Mouse (Mus musculus): Measurements from ENCODE around the gene Cstad. TPM values are rescaled to one million over a fixed set of nuclear protein-coding genes. Genes with fewer than 3 reads are reported as not detected.

The Cstad gene
- polyA plus RNA-seq, 2 experiments = 0.04 to 0.17 TPM

GRCm38 (mm10) chr2:30652581-30653037, 57.8 kb downstream of the Cstad start:
- H3K4me1 ChIP-seq (replicated peaks; ENCODE audit: control insufficient read depth in 2 of 2, insufficient read depth in 2 of 2, low read length in 1 of 2) = peaks cover 0 to 8% of the 10 kb centered on the region in 2 experiments; a peak in 2 of 4 replicates
- ATAC-seq (ENCODE audit: insufficient read depth) (no peak), DNase-seq (ENCODE audit: low read depth in 3 of 3, low spot score in 3 of 3) (no peak)
- no peak overlapping the region for H3K27ac ChIP-seq
- H3K27me3 ChIP-seq (ENCODE audit: control insufficient read depth, insufficient read depth, low read length) = no peaks in the 10 kb centered on the region
- no peak overlapping the region for H3K4me3 ChIP-seq (ENCODE audit: insufficient read depth in 1 of 2, low read depth in 2 of 2, low read length in 2 of 2)
- H3K4me2 ChIP-seq (ENCODE audit: low read depth) = no peak overlapping the region
- H3K9me3 ChIP-seq (ENCODE audit: control insufficient read depth, low read length) = no peaks in the 10 kb centered on the region
- no peaks in the 10 kb centered on the region for H3K36me3 ChIP-seq (replicated peaks; ENCODE audit: control insufficient read depth, insufficient read depth, low read depth)
- WGBS (ENCODE audit: insufficient replicate concordance) = 15% methylated on average over 13 of the region's 13 CpGs
- no peak for TF ChIP-seq EP300 (IDR thresholded peaks at IDR 0.05; ENCODE audit: low read depth)
- TF ChIP-seq CTCF (IDR thresholded peaks at IDR 0.05; ENCODE audit: low read depth) = no peak
- no peak overlapping the region for H3K9ac ChIP-seq (replicated peaks)

- H3K27ac ChIP-seq = no peak overlapping the region
These were observed 58.2 kb downstream of the Cstad start for GRCm38 (mm10) chr2:30653046-30653445.

GRCm38 (mm10) chr2:30654158-30654557, 59.3 kb downstream of the Cstad start:
- no peak overlapping the region for H3K9ac ChIP-seq (replicated peaks)
- ATAC-seq (ENCODE audit: insufficient read depth) = no peak
- H3K4me2 ChIP-seq (ENCODE audit: low read depth) = no peak overlapping the region
- H3K9me3 ChIP-seq (ENCODE audit: control insufficient read depth, low read length) = no peaks in the 10 kb centered on the region
- DNase-seq (ENCODE audit: low read depth in 3 of 3, low spot score in 3 of 3) = no peak
- no peak overlapping the region for H3K27ac ChIP-seq
- no peaks in the 10 kb centered on the region for H3K27me3 ChIP-seq (ENCODE audit: control insufficient read depth, insufficient read depth, low read length)
- no peaks in the 10 kb centered on the region for H3K36me3 ChIP-seq (replicated peaks; ENCODE audit: control insufficient read depth, insufficient read depth, low read depth)
- WGBS (ENCODE audit: insufficient replicate concordance) = 76% methylated on average over 9 of the region's 9 CpGs
- peaks cover 4 to 10% of the 10 kb centered on the region in 2 experiments for H3K4me1 ChIP-seq (replicated peaks; ENCODE audit: control insufficient read depth in 2 of 2, insufficient read depth in 2 of 2, low read length in 1 of 2)
- no peak for TF ChIP-seq EP300 (IDR thresholded peaks at IDR 0.05; ENCODE audit: low read depth)
- TF ChIP-seq CTCF (IDR thresholded peaks at IDR 0.05; ENCODE audit: low read depth) = no peak
- no peak overlapping the region for H3K4me3 ChIP-seq (ENCODE audit: insufficient read depth in 1 of 2, low read depth in 2 of 2, low read length in 2 of 2)

More at GRCm38 (mm10) chr2:30653046-30653445, 58.2 kb downstream of the Cstad start:
- H3K9me3 ChIP-seq (ENCODE audit: control insufficient read depth, low read length) = no peaks in the 10 kb centered on the region
- WGBS (ENCODE audit: insufficient replicate concordance) = 68% methylated on average over 4 of the region's 4 CpGs
- no peaks in the 10 kb centered on the region for H3K36me3 ChIP-seq (replicated peaks; ENCODE audit: control insufficient read depth, insufficient read depth, low read depth)
- ATAC-seq (ENCODE audit: insufficient read depth) (no peak), DNase-seq (ENCODE audit: low read depth in 3 of 3, low spot score in 3 of 3) (no peak)
- no peak overlapping the region for H3K4me3 ChIP-seq (ENCODE audit: insufficient read depth in 1 of 2, low read depth in 2 of 2, low read length in 2 of 2)
- TF ChIP-seq EP300 (IDR thresholded peaks at IDR 0.05; ENCODE audit: low read depth) (no peak), CTCF (IDR thresholded peaks at IDR 0.05; ENCODE audit: low read depth) (no peak)
- no peak overlapping the region for H3K4me2 ChIP-seq (ENCODE audit: low read depth)
- no peaks in the 10 kb centered on the region for H3K27me3 ChIP-seq (ENCODE audit: control insufficient read depth, insufficient read depth, low read length)
- H3K4me1 ChIP-seq (replicated peaks; ENCODE audit: control insufficient read depth in 2 of 2, insufficient read depth in 2 of 2, low read length in 1 of 2) = peaks cover 0 to 8% of the 10 kb centered on the region in 2 experiments; a peak in 2 of 4 replicates
- H3K9ac ChIP-seq (replicated peaks) = no peak overlapping the region

GRCm38 (mm10) chr2:30654582-30654981, 59.7 kb downstream of the Cstad start:
- Histone ChIP-seq H3K4me1 (replicated peaks; ENCODE audit: control insufficient read depth in 2 of 2, insufficient read depth in 2 of 2, low read length in 1 of 2) (peaks cover 4 to 10% of the 10 kb centered on the region in 2 experiments), H3K4me2 (ENCODE audit: low read depth) (no peak overlapping the region), H3K9me3 (ENCODE audit: control insufficient read depth, low read length) (no peaks in the 10 kb centered on the region), H3K36me3 (replicated peaks; ENCODE audit: control insufficient read depth, insufficient read depth, low read depth) (no peaks in the 10 kb centered on the region), H3K4me3 (ENCODE audit: insufficient read depth in 1 of 2, low read depth in 2 of 2, low read length in 2 of 2) (no peak overlapping the region), H3K27ac (no peak overlapping the region), H3K9ac (replicated peaks) (no peak overlapping the region), H3K27me3 (ENCODE audit: control insufficient read depth, insufficient read depth, low read length) (no peaks in the 10 kb centered on the region)
- WGBS (ENCODE audit: insufficient replicate concordance) = 67% methylated on average over 6 of the region's 6 CpGs
- DNase-seq (ENCODE audit: low read depth in 3 of 3, low spot score in 3 of 3) (no peak), ATAC-seq (ENCODE audit: insufficient read depth) (no peak)
- TF ChIP-seq EP300 (IDR thresholded peaks at IDR 0.05; ENCODE audit: low read depth) (no peak), CTCF (IDR thresholded peaks at IDR 0.05; ENCODE audit: low read depth) (no peak)

GRCm38 (mm10) chr2:30655746-30656145, 60.9 kb downstream of the Cstad start:
- no peak for DNase-seq (ENCODE audit: low read depth in 3 of 3, low spot score in 3 of 3)
- no peak overlapping the region for H3K4me2 ChIP-seq (ENCODE audit: low read depth)
- 49% methylated on average over 5 of the region's 5 CpGs for WGBS (ENCODE audit: insufficient replicate concordance)
- H3K27ac ChIP-seq = no peak overlapping the region
- H3K36me3 ChIP-seq (replicated peaks; ENCODE audit: control insufficient read depth, insufficient read depth, low read depth) = no peaks in the 10 kb centered on the region
- peaks cover 4 to 16% of the 10 kb centered on the region in 2 experiments for H3K4me1 ChIP-seq (replicated peaks; ENCODE audit: control insufficient read depth in 2 of 2, insufficient read depth in 2 of 2, low read length in 1 of 2)
- no peaks in the 10 kb centered on the region for H3K9me3 ChIP-seq (ENCODE audit: control insufficient read depth, low read length)
- no peak overlapping the region for H3K9ac ChIP-seq (replicated peaks)
- TF ChIP-seq CTCF (IDR thresholded peaks at IDR 0.05; ENCODE audit: low read depth) = no peak
- TF ChIP-seq EP300 (IDR thresholded peaks at IDR 0.05; ENCODE audit: low read depth) = no peak
- ATAC-seq (ENCODE audit: insufficient read depth) = no peak
- H3K4me3 ChIP-seq (ENCODE audit: insufficient read depth in 1 of 2, low read depth in 2 of 2, low read length in 2 of 2) = no peak overlapping the region
- no peaks in the 10 kb centered on the region for H3K27me3 ChIP-seq (ENCODE audit: control insufficient read depth, insufficient read depth, low read length)

All from liver, embryonic 14.5 days (tissue).